Mouse (Mus musculus) liver, adult 2 months (tissue): ENCODE measurements at regions not wholly inside any gene's neighbourhood (a gene's known extent, or its start where the extent isn't known, plus 50 kb on each side); places are given as distances from the start of the nearest gene placed in this dataset.

Experiments
- CTCF ChIP-seq: fragments of 200-500 bp; IDR thresholded peaks from 2 replicates; pipeline ENCODE4 v1.5.1; 2011; ENCODE audit warnings: low read depth, low read length, control low read depth
- POLR2A ChIP-seq: fragments of 200-500 bp; IDR thresholded peaks from 2 replicates; pipeline ENCODE4 v1.6.1; 2011; ENCODE audit warnings: low read length, control low read depth; ENCODE audit not compliant: insufficient read depth; ENCODE audit errors: extremely low read depth

DNA sequence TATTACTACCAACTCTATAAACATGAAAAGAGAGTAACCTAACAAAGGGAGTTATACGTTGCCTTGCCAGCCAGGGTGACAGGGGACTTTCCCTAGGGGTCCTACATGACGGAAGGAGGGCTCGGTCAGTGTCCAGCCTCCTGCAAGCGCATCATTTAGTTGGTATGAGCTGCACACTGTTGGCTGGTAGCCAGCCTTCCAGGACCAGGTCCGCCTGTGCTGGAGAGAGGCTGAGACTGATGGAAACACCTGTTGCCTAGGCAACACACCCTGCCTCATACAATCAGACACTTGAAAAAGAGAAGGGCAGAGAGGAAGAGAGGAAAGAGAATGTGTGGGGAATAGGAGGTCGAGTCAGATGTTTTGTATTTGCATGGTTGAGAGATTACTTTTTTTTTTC, 93.3 kb upstream of the Rybp start:
- TF ChIP-seq CTCF, result no peak
- TF ChIP-seq POLR2A, result no peak
